Mouse (Mus musculus) heart, embryonic 10.5 days (tissue): ENCODE results near the gene Gdi2. TPM values are rescaled to one million over a fixed set of nuclear protein-coding genes. Genes with fewer than 3 reads are reported as not detected.
"Not testable (repeated sequence)": the region's sequence is repeated elsewhere in the genome, so short reads cannot be mapped to it uniquely, and the experiment has no call there.

ENCODE experiments used
- DNase-seq: peaks from one replicate; pipeline ENCODE4 v3.0.0-alpha.2; 2017; ENCODE audit warnings: low spot score
- H3K27ac ChIP-seq: fragments of 300-500 bp; sonication (generic); 2 replicates; pipeline ENCODE4 v1.5.1; 2016; ENCODE audit warnings: mild to moderate bottlenecking
- H3K27me3 ChIP-seq: fragments of 300-500 bp; sonication (generic); 2 replicates; pipeline ENCODE4 v1.6.1; 2016; ENCODE audit warnings: mild to moderate bottlenecking; ENCODE audit not compliant: poor library complexity, insufficient read depth, severe bottlenecking
- H3K36me3 ChIP-seq: fragments of 300-500 bp; sonication (generic); 2 replicates; pipeline ENCODE4 v1.6.1; 2016; ENCODE audit warnings: mild to moderate bottlenecking, moderate library complexity
- H3K4me1 ChIP-seq: fragments of 300-500 bp; sonication (generic); 2 replicates; pipeline ENCODE4 v1.6.1; 2016; ENCODE audit warnings: mild to moderate bottlenecking
- H3K4me3 ChIP-seq: fragments of 300-500 bp; sonication (generic); 2 replicates; pipeline ENCODE4 v1.5.1; 2016; ENCODE audit warnings: mild to moderate bottlenecking, moderate library complexity
- H3K9me3 ChIP-seq: fragments of 300-500 bp; sonication (generic); 2 replicates; pipeline ENCODE4 v1.6.1; 2016; ENCODE audit warnings: mild to moderate bottlenecking, moderate library complexity
- WGBS: fragments of 180-500 bp; shearing (Covaris S2); methylation state at CpG from one replicate; pipeline ENCODE4 v1.1.7; 2016; 5-methylcytosine and 5-hydroxymethylcytosine counted together
- polyA plus RNA-seq: library from polyadenylated mRNA; unstranded; fragments of >200 nt; fragmentation: Nextera tagmentation; extraction: Ambion mirVana; gene quantifications from 2 replicates; pipeline ENCODE4 v1.2.1, GENCODE M21; 2016

The Gdi2 gene
- polyA plus RNA-seq, result 344 and 362 TPM in 2 replicates

DNA sequence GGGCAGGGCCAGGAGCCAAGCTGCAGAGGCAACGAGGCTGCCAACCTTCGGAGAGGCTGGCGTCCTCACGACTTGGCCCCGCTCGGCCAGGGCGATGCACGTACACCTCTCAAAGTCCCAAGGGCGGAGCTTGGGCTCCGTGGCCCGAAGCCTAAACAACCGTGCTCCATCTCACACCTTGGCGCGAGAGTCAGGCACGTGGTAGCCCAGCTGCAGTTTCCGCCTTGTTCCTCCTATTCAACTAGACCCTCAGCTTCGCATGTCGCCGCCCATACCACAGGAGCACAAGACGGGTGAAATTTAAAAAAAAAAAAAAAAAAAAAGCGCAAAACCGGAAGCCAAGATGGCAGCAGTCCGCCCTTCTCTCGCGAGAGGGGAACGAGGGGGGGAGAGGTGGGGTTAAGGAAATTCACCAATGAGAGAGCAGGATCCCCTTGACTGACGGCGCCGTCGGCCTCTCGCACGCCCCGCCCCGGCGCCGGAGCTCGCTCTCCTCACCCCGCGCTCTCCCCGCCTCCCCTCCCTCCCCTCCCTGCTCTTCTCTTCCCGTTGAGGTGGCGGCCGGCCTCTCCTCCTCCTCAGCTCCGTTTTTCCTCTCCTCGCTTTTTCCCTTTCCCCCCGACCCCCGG lies at the start of gene Gdi2:
Gdi2 (plus strand) TSS at position 470 of the 629 bp plus-strand sequence.
- WGBS, result under 1% methylated on average over 41 of the region's 47 CpGs
- H3K27ac ChIP-seq, result peak within 1 kb of the TSS; percentile 98

DNA sequence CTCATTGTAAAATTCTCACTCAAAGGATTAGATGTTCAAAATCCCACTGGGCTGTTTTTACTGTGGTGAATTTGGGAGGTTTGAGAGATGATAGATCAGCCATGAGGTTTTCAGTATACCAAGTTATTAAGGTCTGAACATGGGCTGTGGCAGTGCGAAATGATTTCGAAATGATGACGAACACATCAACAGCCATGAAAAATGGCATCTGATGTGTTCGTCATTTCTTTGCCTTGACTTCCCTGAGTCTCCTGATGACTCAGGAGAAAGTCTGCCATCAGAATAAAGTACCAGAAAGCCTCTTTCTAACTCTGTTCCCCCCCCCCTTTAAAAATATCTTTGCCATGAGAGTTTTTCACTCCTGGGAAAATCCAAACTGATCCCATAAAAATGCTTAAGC lies 42.3 kb upstream of the Gdi2 start:
- H3K27me3 ChIP-seq, result no peaks in the 10 kb centered on the region
- no peak overlapping the region for H3K4me3 ChIP-seq
- no peaks in the 10 kb centered on the region for H3K9me3 ChIP-seq
- no peak for DNase-seq
- no peaks in the 10 kb centered on the region for H3K4me1 ChIP-seq
- no peak overlapping the region for H3K27ac ChIP-seq
- WGBS, result 87% methylated on average over 4 of the region's 4 CpGs
- peaks cover 23% of the 10 kb centered on the region; the same call in 1 of the 2 replicates for H3K36me3 ChIP-seq

More for the DNA sequence above, at the start of gene Gdi2:
- peak; percentile 97 for DNase-seq
- Histone ChIP-seq H3K4me3 (peak within 1 kb of the TSS; percentile 98), H3K27me3 (no peaks in the 10 kb centered on the region), H3K9me3 (no peaks in the 10 kb centered on the region), H3K36me3 (no peaks in the 10 kb centered on the region), H3K4me1 (peaks cover 11% of the 10 kb centered on the region; the same call in 1 of the 2 replicates)

DNA sequence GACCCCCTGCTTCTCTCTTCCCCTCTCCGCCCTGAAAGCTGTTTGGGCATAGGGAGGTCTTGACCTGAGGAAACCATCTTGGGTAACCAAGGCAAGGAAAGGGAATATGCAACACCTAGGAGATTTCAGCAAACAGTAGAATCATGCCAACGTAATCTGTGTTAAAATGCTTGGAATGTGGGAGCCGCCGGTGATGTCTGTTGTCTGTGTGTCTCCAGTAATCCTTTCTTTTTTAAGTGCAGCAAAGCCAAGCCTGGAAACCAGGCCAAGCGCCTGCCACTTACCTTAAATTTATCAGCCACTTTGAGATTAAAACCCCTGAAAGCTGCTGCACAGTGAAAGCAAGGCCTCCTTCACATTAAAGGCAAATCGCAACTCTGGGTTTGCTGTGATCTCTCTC lies 36.8 kb upstream of the Gdi2 start:
- not testable (repeated sequence) for DNase-seq, H3K27ac ChIP-seq, H3K4me1 ChIP-seq

DNA sequence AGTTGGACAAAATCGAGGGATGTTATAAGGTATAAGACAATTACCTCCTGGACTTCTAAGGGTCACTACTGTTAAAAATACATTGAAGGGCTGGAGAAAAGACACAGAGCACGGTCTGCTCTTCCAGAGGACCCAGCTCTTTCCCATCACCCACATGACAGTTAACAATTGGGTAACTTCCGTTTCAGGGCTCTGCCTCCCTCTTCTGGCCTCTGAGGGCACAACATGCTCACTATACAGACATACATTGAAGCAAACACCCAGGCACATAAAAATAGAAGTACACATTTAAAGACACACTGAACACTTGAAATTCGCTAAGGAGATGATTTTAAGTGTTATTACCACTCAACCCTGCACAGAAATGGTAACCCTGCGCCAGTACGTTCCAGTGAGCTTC lies 22.5 kb upstream of the Gdi2 start:
- not testable (repeated sequence) for H3K4me3 ChIP-seq, H3K27ac ChIP-seq, H3K27me3 ChIP-seq, H3K36me3 ChIP-seq, H3K4me1 ChIP-seq, H3K9me3 ChIP-seq, DNase-seq
- WGBS, result 75% methylated on average over 6 of the region's 6 CpGs

More for the DNA sequence above, 36.8 kb upstream of the Gdi2 start:
- not testable (repeated sequence) for H3K9me3 ChIP-seq, H3K36me3 ChIP-seq, H3K27me3 ChIP-seq, H3K4me3 ChIP-seq
- WGBS, result 43% methylated on average over 6 of the region's 6 CpGs

DNA sequence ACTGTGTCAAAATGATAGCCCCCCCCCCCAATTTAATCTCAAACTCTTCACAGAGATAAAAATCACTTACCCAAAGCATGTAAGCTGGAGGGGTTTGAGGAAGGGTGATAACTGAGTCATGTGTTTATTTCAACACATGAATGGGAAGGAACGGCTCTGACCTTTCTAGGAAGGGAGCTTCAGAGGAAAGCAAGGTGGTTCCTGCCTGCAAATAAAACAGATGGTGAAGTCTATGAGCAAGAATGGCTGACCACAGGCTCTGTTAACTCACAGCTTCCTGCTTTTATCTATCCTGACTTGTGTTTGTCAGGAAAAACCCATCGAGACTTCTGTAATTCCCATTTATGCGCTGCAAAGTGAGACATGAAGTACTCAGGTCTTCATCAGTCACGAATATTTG lies 18.5 kb upstream of the Gdi2 start:
- H3K4me3 ChIP-seq, H3K36me3 ChIP-seq: not testable (repeated sequence)
- 49% methylated on average over 4 of the region's 4 CpGs for WGBS

DNA sequence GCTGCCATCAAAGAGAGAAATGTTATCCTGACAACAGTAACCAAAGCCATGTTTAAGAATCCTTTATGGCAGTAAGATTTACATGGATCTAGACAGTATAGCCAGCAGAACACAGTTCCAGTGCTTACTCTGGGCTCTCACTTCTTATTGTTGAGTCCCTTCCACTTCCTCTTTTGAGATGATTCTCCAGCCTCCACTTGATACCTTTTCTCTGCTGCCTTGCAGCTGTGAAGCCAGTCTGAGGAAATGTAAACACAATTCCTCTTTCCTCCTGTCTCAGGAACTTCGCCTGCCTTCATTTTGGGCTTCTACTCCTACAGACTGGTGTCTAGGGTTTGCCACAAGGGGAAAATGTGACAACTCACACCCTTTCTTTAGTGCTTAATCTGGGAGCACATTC lies 17.9 kb upstream of the Gdi2 start:
- H3K27ac ChIP-seq, H3K9me3 ChIP-seq, H3K27me3 ChIP-seq, H3K4me1 ChIP-seq, H3K4me3 ChIP-seq, H3K36me3 ChIP-seq, DNase-seq: not testable (repeated sequence)
- WGBS, result 32% methylated on average over 1 of the region's 1 CpGs

More for the DNA sequence above, 18.5 kb upstream of the Gdi2 start:
- not testable (repeated sequence) for H3K9me3 ChIP-seq, H3K27ac ChIP-seq, H3K4me1 ChIP-seq, H3K27me3 ChIP-seq, DNase-seq

DNA sequence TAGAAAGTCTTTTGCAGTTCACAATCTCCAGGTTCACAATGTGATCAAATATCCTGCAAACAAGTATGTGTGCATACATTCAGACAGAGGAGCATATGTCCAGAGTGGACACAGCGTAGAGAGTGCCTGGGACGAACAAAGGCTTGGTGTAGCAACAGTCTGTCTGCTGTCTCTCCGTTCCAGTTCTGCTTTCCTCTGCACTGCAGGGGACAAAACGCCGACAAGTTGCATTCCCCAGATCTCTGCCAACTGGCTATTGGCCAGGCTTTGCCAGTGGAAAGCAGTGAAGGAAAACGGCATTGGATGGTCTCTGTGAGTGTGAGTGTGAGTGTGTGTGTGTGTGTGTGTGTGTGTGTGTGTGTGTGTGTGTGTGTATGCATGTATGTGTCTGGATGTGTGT lies 14.4 kb upstream of the Gdi2 start:
- Histone ChIP-seq H3K36me3 (no peaks in the 10 kb centered on the region), H3K4me1 (no peaks in the 10 kb centered on the region), H3K27ac (no peak overlapping the region), H3K4me3 (no peak overlapping the region), H3K27me3 (no peaks in the 10 kb centered on the region), H3K9me3 (no peaks in the 10 kb centered on the region)
- no peak for DNase-seq
- WGBS, result 63% methylated on average over 6 of the region's 6 CpGs

DNA sequence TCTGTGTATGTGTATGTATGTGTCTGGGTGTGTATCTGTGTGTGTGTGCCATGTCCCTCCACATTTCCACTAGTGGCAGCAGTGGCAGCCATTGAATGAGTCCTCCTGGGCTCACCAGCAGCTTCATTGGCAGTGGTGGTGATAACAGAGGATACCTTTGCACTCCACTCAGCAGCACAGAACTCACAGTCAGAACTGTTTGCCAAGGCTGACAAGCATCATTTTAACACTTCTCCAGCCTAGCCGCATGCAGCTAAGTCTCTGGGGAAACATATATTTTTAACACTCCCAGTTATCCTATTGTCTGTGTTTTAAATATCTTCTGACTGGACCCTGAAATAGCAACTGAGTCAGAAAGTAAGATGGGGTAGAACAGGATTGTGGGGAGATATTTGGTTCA lies 13.9 kb upstream of the Gdi2 start:
- H3K27ac ChIP-seq, result no peak overlapping the region
- no peak for DNase-seq
- 53% methylated on average over 1 of the region's 1 CpGs for WGBS

DNA sequence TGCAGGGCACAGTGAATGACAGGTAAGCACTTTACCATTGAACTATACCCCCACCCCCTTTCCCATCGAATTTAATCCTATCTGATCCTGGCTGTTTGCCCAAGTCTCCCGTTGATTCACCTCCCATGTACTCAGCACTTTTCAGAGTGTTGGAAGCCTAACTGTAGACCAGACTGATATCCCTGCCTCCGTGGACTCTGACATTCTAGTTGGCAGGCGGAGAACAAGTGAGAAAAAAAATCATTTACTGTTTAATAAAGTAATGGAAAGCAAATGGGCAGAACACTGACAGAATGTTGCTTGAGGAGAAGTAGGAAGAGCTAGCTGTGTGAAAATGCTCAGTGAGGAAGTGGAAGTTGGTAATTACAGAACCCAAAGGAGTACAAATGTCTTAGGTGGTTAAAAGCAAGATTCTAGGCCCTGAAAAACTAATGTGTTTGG lies 12.2 kb upstream of the Gdi2 start:
- no peaks in the 10 kb centered on the region for H3K9me3 ChIP-seq

More for the DNA sequence above, 13.9 kb upstream of the Gdi2 start:
- Histone ChIP-seq H3K4me1 (no peaks in the 10 kb centered on the region), H3K9me3 (no peaks in the 10 kb centered on the region), H3K4me3 (no peak overlapping the region), H3K36me3 (no peaks in the 10 kb centered on the region), H3K27me3 (no peaks in the 10 kb centered on the region)

DNA sequence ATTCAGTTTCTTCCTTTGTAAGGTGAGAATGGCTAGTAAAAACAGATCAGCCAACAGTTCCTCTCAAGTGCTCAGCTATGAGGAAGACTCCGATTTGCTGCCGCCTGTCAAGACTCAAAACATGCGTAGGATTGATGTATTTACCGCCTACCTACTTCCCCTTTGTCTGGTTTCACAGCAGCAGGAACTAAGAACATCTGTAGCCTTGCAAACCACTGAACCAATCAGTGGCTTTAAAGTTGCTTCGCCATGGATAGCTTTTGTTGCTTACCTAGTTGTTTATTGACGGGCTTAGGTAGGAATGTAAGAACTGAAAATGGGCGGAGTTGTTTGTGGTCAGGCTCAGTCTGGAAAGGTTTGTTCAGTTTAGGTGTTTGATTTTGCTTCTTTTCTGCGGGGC lies 11.5 kb upstream of the Gdi2 start:
- H3K36me3 ChIP-seq, result no peaks in the 10 kb centered on the region
- WGBS, result 82% methylated on average over 8 of the region's 8 CpGs

More for the DNA sequence above, 12.2 kb upstream of the Gdi2 start:
- WGBS, result 71% methylated on average over 4 of the region's 4 CpGs
- no peaks in the 10 kb centered on the region for H3K4me1 ChIP-seq
- no peak for DNase-seq
- no peaks in the 10 kb centered on the region for H3K27me3 ChIP-seq
- no peaks in the 10 kb centered on the region for H3K36me3 ChIP-seq
- no peak overlapping the region for H3K4me3 ChIP-seq
- no peak overlapping the region for H3K27ac ChIP-seq

DNA sequence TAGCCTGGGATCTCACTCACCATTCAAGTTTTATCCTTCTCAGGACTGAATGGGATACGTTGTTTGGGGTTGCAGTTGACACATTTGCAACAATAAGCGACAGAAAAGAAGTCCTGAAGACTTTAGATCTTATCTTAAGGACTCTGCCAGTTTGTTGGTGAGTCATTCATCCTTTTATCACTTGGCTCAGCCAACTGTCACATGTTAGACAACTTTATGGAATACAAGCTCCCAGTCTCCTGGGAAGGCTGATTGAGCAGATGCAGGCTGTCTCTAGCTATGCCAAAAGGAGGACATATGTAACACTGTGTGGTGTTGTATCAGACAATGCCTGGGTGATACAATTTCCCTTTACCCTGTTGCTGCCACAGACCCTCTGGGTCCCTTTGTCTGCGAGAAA lies 7.4 kb upstream of the Gdi2 start:
- Histone ChIP-seq H3K27ac (no peak overlapping the region), H3K4me3 (no peak overlapping the region), H3K36me3 (no peaks in the 10 kb centered on the region), H3K27me3 (no peaks in the 10 kb centered on the region), H3K4me1 (no peaks in the 10 kb centered on the region), H3K9me3 (no peaks in the 10 kb centered on the region)
- 51% methylated on average over 3 of the region's 3 CpGs for WGBS
- no peak for DNase-seq

More for the DNA sequence above, 11.5 kb upstream of the Gdi2 start:
- no peaks in the 10 kb centered on the region for H3K4me1 ChIP-seq
- DNase-seq, result no peak
- H3K4me3 ChIP-seq, result no peak overlapping the region
- no peak overlapping the region for H3K27ac ChIP-seq
- no peaks in the 10 kb centered on the region for H3K9me3 ChIP-seq
- no peaks in the 10 kb centered on the region for H3K27me3 ChIP-seq

DNA sequence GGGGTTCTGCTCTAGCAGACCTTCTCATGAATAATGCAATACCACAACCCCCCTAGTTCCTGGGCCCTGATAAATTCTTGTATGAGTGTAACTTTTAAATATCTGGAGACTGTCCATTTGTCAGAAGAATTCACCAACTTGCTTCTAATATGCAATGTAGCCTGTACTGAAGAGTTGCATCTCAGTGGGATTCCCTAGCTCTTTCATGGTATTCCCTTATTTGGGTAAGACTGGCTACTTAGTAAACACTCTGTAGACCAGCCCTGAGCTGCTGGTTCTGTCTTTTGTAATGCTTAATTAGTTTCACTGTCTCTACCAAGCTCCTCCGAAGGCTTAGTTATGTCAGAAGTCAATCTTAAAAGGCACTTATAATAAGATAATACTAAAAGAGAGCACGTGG lies 6.7 kb upstream of the Gdi2 start:
- 65% methylated on average over 2 of the region's 2 CpGs for WGBS
- DNase-seq, H3K27ac ChIP-seq, H3K36me3 ChIP-seq, H3K27me3 ChIP-seq, H3K4me1 ChIP-seq, H3K4me3 ChIP-seq, H3K9me3 ChIP-seq: not testable (repeated sequence)

DNA sequence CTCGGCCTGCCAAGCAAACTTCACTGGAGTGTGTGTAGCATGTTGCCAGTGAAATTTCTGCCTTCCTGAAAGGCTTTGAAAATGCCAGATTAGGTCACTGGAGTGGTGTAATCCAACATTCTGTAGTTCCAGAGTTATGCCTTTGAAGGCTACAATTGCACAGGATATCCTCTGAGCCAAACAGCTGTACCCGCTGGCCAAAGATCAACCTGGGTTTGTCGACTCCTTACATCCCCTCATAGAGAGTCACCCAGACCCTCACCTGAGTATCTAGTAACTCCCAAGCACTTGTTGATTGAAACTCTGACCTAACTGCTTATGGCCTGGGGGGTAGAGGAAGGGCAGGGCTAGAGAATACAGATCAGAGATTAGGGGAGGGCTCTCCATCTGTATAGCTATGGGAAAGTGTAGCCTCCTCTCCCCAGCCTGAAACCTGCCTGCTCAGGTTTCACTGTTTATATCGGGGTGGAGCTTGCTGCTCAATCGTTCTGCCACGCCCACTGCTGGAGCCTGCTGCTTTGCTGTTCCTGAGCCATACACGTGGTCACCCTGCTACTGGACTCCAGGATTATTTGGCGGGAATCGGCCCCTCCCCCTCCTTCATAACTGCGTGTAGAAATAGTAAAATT lies 6.1 kb upstream of the Gdi2 start:
- Histone ChIP-seq H3K27me3 (no peaks in the 10 kb centered on the region), H3K4me3 (no peak overlapping the region), H3K36me3 (no peaks in the 10 kb centered on the region), H3K27ac (no peak overlapping the region), H3K9me3 (no peaks in the 10 kb centered on the region), H3K4me1 (no peaks in the 10 kb centered on the region)
- DNase-seq, result no peak
- WGBS, result 58% methylated on average over 10 of the region's 10 CpGs
